Mouse (Mus musculus): Measurements from ENCODE around the gene Lrrc29. TPM values are rescaled to one million over a fixed set of nuclear protein-coding genes. Genes with fewer than 3 reads are reported as not detected.

Gene Lrrc29
- 0.16 TPM for polyA plus RNA-seq (2014; fragmentation: Illumina TruSeq; extraction: RNeasy Lipid Tissue Mini Kit (QIAGEN cat#74804); ENCODE audit: low read depth, low replicate concordance)

DNA sequence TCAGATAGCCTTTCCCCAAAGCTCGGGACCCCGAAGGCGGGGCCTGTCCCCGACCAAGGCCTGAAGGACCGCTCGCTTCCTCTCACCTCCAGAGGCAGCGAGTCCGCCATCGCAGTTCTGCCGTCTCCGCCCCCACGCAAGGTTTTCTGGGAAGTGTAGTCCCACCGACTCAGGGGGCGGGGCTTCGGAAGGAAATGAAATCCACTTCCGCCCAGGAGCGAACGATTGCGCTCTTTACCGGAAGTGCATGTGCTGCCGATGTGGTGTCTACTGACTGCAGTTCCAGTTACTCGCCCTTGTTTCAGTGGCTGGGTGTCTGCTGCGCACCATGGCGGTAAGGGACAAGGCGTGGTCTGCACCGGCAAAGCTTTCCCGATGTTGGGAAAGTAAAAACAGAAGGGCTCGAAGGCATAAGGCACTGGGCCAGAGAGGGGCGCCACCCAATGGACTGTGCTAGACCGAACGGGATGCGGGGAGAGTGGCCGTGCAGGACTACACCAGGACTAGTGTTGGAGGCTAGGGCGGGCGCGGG, at the start of gene Lrrc29, which contains the start of gene Tmem208:
Lrrc29 (minus strand) TSS at position 138 of the 532 bp plus-strand sequence.
Tmem208 (plus strand) TSS at position 214 of the 532 bp plus-strand sequence.

DNA sequence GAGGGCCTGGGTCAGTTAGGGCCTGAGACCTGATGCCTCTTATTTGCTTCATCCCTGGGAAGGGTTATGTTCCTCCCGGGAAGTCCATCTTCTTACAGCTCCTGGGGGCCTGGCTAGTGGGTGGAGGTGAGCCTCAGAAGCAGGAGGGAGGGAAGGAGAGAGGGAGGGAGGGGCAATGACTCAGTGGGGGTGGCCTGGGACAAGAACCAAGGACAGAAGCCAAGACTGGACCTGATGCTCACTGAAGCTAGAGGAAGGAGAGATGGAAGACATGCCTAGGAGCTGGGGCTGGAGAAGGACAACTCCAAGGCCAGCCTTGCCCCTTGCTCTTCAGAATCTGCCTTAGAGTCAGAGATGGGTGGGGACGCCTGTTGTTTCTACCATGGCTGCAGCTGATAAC, 47.0 kb upstream of the Lrrc29 start, which contains the start of gene Plekhg4:
Plekhg4 (plus strand) TSS at position 243 of the 400 bp plus-strand sequence.

DNA sequence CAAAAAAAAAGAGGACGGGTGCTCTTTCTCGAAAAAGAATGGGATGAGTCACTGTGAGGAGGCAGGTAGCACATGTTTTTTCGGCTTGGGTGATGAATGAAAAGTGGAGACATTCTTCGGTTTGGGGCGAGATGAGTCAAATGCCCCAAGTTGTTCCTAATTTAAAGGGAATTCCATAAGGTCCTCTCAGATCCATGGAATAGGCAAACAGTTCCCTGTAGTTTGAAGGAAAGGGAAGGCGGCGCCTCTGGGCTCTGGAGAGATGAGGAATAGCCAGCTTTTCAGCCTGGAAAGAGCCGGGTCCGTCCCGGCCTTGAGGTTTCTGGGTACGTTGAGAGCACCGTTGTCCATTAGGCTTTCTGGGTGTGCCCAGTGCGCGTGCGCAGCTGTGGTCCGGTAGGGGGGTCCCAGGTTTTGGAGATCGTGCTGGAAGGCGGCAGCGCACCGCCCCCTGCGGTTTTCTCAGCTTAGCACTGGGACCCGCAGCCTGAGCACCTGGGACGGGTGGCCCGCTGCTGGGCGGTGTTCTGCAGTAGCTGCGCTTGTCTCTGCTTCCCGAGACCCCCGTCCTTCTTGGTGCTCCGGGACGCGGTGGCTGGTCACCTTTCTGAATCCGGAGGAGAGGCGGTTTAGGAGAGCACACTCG, 22.5 kb upstream of the Lrrc29 start, which contains the start of gene Slc9a5:
Slc9a5 (plus strand) TSS at position 394 of the 646 bp plus-strand sequence.

DNA sequence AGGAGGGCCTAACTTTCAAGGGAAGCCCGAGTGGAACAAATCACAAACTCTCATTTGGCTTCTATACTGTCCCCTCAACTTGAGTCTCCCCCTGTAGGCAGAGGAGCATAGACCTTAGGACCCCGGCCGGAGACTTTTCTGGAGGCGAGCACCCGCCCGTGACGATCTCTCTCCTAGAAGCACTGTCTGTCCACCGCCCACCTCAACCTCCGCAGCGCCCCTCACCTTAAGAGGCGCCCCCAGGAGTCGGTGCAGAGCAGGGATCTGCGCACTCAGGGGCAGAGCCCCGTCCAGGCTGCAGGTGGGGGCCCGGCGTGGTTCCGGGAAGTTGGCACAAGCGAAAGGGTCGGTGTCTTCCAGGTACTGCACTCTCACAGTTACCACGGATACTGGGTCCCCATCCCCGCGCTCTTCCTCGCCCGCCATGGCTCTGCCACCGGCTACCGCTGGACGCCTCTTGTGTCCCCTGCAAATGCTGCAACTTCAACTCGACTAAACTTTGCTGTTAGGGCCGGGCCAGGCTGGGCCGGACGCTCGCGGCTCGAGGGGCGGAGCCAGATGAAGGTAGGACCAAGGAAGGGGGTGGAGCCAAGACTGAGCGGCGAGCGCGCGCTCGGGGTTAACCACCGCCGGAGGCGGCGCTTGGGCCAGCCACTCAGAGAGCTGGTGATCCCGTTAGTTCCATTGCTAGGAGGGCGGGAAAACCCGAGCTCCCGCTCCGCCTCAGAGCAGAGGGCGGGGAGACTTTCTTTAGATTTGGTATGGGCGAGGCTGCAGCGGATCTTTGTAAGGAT, 21.5 kb upstream of the Lrrc29 start, which contains the start of gene Fhod1:
Fhod1 (minus strand) TSS at position 526 of the 794 bp plus-strand sequence.

DNA sequence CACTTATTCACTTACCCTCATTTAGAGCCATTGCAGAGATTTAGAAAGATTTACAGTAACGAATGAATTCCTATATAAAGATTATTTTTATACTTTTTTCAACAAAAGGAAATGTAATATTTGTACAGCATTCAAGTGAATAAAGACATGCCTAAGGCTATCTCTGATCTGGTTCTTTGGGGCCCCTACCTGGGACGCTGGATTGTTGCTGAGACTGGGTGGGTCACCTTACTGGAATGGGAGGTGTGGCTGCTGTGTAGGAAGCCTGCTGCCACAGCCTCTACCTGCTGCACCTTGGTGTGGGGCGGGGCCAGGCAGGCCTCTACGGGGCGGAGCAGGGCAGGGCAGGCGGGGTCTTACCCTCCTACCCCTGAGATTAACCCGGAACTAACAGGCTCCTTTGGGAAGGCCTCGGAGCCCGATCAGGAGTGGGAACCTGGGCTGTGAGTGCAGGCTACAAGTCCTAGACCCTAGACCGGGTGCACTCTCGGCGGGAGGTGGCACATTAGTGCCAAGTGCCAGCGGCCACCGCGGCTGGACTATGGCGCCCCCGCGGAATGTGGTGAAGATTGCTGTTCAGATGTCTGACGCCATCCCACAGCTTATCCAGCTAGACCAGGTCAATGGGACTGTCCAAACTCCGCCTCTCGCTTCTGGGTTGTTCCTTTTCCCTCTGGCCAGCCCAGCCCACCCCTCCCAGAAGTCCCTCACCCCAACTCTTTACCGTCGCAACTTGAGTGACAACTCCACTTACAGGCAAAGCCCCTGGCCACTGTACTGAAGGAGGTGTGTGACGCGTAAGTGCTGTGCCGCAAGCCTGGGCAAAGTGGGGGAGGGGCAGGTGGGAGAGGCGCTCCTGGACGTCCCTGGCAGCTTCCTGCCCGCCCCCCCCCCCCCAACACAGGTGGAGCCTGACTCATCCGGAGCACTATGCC, 20.6 kb downstream of the Lrrc29 start, which contains the start of gene Elmo3:
Elmo3 (plus strand) TSS at position 391 of the 935 bp plus-strand sequence.

DNA sequence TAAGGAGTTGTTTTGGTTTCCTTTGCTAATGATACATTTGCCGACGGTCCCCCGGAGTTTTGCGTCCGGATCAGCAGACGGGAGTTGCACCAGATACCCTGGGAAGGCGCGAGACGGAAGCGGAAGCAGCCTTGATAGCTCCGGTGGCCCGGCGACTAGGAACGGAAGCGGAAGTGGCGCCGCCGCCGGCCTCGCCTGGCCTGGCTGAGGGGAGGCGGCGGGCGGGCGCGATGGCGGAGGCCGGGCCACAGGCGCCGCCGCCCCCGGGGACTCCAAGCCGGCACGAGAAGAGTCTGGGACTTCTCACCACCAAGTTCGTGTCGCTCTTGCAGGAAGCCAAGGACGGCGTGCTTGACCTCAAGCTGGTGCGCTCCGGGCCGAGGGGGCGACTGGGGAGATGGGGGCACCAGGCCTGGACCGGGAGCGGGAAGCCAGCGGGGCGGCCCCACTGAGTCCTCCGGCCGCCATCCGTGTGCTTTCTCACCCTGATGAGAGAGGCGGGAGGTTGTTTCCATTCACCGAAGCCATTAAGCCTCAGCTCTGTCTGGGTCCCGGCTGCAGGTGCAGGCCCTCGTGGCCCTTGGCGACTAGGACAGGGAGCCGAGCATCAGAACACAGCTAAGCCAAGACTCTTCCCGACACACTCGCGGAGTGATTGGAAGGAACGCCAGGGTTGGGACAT, 28.4 kb downstream of the Lrrc29 start, which contains the start of gene E2f4:
E2f4 (plus strand) TSS at position 153 of the 682 bp plus-strand sequence.

DNA sequence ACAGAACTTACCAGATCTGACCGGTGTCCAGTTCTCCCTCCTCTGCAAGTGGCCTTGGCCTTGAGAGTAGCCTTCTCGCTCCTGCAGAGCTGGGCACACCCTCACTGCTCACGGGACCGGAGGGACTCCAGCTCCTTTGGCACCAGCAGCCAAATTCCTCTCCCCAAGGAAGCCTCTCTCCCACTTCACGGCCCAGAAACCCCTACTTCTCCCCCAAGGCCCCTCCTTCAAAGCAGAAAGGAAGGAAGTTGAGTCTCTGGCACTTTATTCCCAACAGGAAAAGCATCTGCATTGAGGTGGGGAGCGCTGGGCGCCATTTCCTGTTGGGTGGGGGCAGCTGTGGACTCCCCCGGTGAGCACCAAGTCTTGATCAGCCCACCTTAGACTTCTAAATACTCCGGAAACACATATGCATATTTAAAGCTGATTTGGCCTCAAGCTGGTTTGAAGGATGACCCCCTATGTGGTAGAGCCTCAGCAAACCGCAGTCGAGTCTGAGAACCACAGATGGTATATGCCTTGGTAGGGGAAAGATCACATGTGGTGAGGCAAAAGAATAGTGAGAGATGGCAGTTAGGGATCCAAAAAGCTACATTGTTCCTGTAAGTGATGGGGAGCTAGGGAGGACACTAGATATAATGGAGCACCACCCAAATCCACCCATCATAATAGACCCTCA, 30.0 kb downstream of the Lrrc29 start, which contains the start of gene Exoc3l:
Exoc3l (minus strand) TSS at position 207 of the 679 bp plus-strand sequence.

DNA sequence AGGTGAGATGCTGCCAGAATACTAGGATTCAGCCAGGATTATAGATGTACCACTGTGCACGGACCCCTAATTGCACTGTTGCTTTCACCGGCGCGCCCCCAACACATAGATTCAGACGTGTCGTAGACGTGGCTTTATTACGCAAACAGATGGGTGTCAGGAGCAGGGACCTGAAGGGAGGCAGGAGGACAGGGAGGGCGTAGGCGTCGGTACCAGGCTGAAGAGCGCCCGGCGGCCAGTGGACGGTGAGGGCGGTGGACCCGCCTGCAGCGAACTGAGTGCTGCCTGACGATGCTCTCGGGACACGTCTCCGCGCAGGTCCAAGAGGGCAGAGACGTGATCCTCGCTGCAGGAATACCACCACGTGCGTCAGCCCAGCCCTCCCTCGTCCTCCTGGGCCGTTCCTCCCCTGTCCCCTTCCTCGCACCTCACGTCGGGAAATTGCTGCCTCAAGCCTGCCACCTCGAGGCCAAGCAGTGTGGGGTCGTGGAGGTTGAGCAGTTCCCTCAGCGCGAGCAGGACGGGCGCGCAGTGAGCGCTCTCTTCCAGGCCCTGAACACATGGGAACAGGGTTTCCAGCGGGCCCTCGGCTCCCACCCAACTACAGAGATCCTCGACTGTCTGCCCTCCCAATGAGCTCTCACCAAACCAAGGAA, 36.1 kb downstream of the Lrrc29 start, which contains the start of gene 4931428F04Rik:
4931428F04Rik (minus strand) TSS at position 60 of the 656 bp plus-strand sequence.

DNA sequence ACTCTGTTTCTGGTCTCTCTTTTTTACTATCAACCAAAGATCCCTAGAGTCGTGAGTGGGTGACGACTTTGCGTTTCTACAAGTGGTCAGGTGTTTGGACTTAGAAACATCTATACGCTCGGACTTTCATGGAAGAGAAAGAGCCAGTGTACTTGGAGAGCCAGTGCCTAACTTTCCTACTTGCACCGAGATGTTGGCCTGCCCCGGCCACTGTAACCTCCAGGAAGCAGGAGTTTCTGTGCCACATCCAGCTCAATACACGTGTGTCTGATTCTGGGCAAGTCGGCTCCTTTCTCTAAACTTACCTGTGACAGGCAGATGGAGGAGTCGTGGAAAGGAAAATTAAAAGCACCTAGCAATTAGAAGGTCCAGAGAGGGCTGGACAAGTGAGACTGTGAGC, 50.2 kb downstream of the Lrrc29 start, which contains the start of gene Nol3:
Nol3 (plus strand) TSS at position 301 of the 400 bp plus-strand sequence.

DNA sequence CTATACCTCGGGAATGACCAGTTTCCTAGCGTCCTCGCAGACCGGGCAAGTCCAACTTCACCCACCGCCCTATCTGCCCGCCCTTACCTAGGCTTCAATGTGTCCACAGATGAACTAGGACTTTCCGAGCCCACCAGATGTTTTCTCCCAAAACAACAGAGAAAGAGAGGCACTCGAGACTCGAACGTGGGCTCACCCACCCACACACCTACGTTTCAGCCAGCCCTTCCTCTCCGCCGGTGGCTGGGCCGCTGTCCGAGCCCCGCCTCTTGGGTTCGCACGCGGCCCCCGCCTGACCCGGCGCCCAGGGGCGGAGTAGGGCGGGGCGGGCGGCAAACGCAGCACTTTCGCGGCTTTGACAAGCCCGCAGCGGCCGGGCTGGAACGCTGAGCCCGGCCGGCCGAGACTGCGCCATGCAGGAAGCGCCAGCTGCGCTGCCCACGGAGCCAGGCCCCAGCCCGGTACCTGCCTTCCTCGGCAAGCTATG, 56.6 kb downstream of the Lrrc29 start, which contains the start of gene Hsf4:
Hsf4 (plus strand) TSS at position 341 of the 487 bp plus-strand sequence.

DNA sequence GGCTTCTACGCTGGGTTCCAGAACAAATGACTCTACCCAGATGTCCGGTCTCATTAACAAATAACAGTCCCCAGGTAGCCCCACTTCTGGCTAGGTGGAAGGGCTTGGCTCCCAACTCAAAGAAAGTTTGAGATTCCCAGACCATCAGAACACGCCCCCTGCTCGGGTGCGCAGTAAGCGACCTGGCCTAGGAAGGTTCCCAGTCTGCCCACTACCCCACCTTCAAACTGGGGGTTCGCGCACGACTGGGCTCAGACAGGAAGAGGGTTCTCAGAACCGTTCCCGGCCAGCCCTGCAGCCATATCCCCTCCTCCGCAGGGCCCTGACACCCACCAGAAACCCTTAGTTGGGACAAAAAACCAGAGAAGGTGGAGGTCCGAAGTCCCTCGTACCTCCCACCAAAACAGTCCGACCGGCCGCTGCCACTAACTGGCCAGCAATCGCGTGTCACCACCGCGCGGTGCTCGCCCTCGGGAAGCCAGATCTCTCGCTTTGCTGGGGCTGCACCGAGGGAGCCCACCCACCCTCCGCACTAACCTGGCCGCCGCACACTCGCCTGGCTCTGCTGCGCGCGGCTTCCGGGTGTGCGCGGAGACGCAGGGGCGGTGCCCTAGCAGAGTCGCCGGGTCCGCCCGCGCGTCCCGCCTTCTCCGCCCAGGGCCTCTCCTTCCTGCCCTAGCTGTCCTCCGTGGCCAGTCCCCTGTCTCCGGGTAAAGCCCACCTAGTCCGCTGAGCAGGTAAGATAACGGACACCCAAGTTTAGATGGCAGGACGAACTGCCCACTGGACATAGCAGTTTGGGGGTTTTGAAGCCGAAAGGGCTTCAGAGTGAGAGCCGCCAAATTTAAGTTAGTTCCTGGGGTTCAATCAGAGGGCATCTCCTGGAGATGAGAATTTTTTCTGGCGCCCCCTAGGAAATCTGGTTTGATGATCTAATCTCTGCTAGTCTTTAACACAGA, 61.8 kb downstream of the Lrrc29 start, which contains the start of the genes Tradd and Fbxl8:
Tradd (minus strand) TSS at position 586 of the 959 bp plus-strand sequence.
Fbxl8 (plus strand) TSS at position 625 of the 959 bp plus-strand sequence.

Other genes with a start within 250 kb of the Lrrc29 start
- not detected for gene Ces3b, start 242.5 kb downstream of the Lrrc29 start, polyA plus RNA-seq (2014; fragmentation: Illumina TruSeq; extraction: RNeasy Lipid Tissue Mini Kit (QIAGEN cat#74804); ENCODE audit: low read depth, low replicate concordance)
- gene Ces4a, start 194.5 kb downstream of the Lrrc29 start, polyA plus RNA-seq (2014; fragmentation: Illumina TruSeq; extraction: RNeasy Lipid Tissue Mini Kit (QIAGEN cat#74804); ENCODE audit: low read depth, low replicate concordance): not detected
- gene Cbfb, start 155.6 kb downstream of the Lrrc29 start, polyA plus RNA-seq (2014; fragmentation: Illumina TruSeq; extraction: RNeasy Lipid Tissue Mini Kit (QIAGEN cat#74804); ENCODE audit: low read depth, low replicate concordance): 50.5 TPM
- gene D230025D16Rik, start 101.1 kb downstream of the Lrrc29 start, polyA plus RNA-seq (2014; fragmentation: Illumina TruSeq; extraction: RNeasy Lipid Tissue Mini Kit (QIAGEN cat#74804); ENCODE audit: low read depth, low replicate concordance): 33.1 TPM
- 0.81 TPM for gene B3gnt9, start 71.1 kb downstream of the Lrrc29 start, polyA plus RNA-seq (2014; fragmentation: Illumina TruSeq; extraction: RNeasy Lipid Tissue Mini Kit (QIAGEN cat#74804); ENCODE audit: low read depth, low replicate concordance)
- gene Tradd, start 61.7 kb downstream of the Lrrc29 start, polyA plus RNA-seq (2014; fragmentation: Illumina TruSeq; extraction: RNeasy Lipid Tissue Mini Kit (QIAGEN cat#74804); ENCODE audit: low read depth, low replicate concordance): 0.69 TPM
- not detected for gene Fbxl8, start 61.6 kb downstream of the Lrrc29 start, polyA plus RNA-seq (2014; fragmentation: Illumina TruSeq; extraction: RNeasy Lipid Tissue Mini Kit (QIAGEN cat#74804); ENCODE audit: low read depth, low replicate concordance)
- not detected for gene Hsf4, start 56.5 kb downstream of the Lrrc29 start, polyA plus RNA-seq (2014; fragmentation: Illumina TruSeq; extraction: RNeasy Lipid Tissue Mini Kit (QIAGEN cat#74804); ENCODE audit: low read depth, low replicate concordance)
- gene Nol3, start 50.1 kb downstream of the Lrrc29 start, polyA plus RNA-seq (2014; fragmentation: Illumina TruSeq; extraction: RNeasy Lipid Tissue Mini Kit (QIAGEN cat#74804); ENCODE audit: low read depth, low replicate concordance): 1.5 TPM
- gene 4931428F04Rik, start 36.4 kb downstream of the Lrrc29 start, polyA plus RNA-seq (2014; fragmentation: Illumina TruSeq; extraction: RNeasy Lipid Tissue Mini Kit (QIAGEN cat#74804); ENCODE audit: low read depth, low replicate concordance): 0.28 TPM
- gene Exoc3l, start 30.2 kb downstream of the Lrrc29 start, polyA plus RNA-seq (2014; fragmentation: Illumina TruSeq; extraction: RNeasy Lipid Tissue Mini Kit (QIAGEN cat#74804); ENCODE audit: low read depth, low replicate concordance): not detected
- 4.1 TPM for gene E2f4, start 28.6 kb downstream of the Lrrc29 start, polyA plus RNA-seq (2014; fragmentation: Illumina TruSeq; extraction: RNeasy Lipid Tissue Mini Kit (QIAGEN cat#74804); ENCODE audit: low read depth, low replicate concordance)
- 4.1 TPM for gene Elmo3, start 20.7 kb downstream of the Lrrc29 start, polyA plus RNA-seq (2014; fragmentation: Illumina TruSeq; extraction: RNeasy Lipid Tissue Mini Kit (QIAGEN cat#74804); ENCODE audit: low read depth, low replicate concordance)
- 10.8 TPM for gene Tmem208, start 76 bp upstream of the Lrrc29 start, polyA plus RNA-seq (2014; fragmentation: Illumina TruSeq; extraction: RNeasy Lipid Tissue Mini Kit (QIAGEN cat#74804); ENCODE audit: low read depth, low replicate concordance)
- 0.28 TPM for gene Fhod1, start 21.7 kb upstream of the Lrrc29 start, polyA plus RNA-seq (2014; fragmentation: Illumina TruSeq; extraction: RNeasy Lipid Tissue Mini Kit (QIAGEN cat#74804); ENCODE audit: low read depth, low replicate concordance)
- gene Slc9a5, start 22.6 kb upstream of the Lrrc29 start, polyA plus RNA-seq (2014; fragmentation: Illumina TruSeq; extraction: RNeasy Lipid Tissue Mini Kit (QIAGEN cat#74804); ENCODE audit: low read depth, low replicate concordance): not detected
- not detected for gene Plekhg4, start 47.0 kb upstream of the Lrrc29 start, polyA plus RNA-seq (2014; fragmentation: Illumina TruSeq; extraction: RNeasy Lipid Tissue Mini Kit (QIAGEN cat#74804); ENCODE audit: low read depth, low replicate concordance)
- gene Kctd19, start 87.2 kb upstream of the Lrrc29 start, polyA plus RNA-seq (2014; fragmentation: Illumina TruSeq; extraction: RNeasy Lipid Tissue Mini Kit (QIAGEN cat#74804); ENCODE audit: low read depth, low replicate concordance): not detected
- not detected for gene Lrrc36, start 87.3 kb upstream of the Lrrc29 start, polyA plus RNA-seq (2014; fragmentation: Illumina TruSeq; extraction: RNeasy Lipid Tissue Mini Kit (QIAGEN cat#74804); ENCODE audit: low read depth, low replicate concordance)
- gene Tppp3, start 145.2 kb upstream of the Lrrc29 start, polyA plus RNA-seq (2014; fragmentation: Illumina TruSeq; extraction: RNeasy Lipid Tissue Mini Kit (QIAGEN cat#74804); ENCODE audit: low read depth, low replicate concordance): not detected
- gene Zdhhc1, start 170.6 kb upstream of the Lrrc29 start, polyA plus RNA-seq (2014; fragmentation: Illumina TruSeq; extraction: RNeasy Lipid Tissue Mini Kit (QIAGEN cat#74804); ENCODE audit: low read depth, low replicate concordance): 2.7 TPM
- gene Hsd11b2, start 192.5 kb upstream of the Lrrc29 start, polyA plus RNA-seq (2014; fragmentation: Illumina TruSeq; extraction: RNeasy Lipid Tissue Mini Kit (QIAGEN cat#74804); ENCODE audit: low read depth, low replicate concordance): 39.1 TPM
- gene Atp6v0d1, start 239.8 kb upstream of the Lrrc29 start, polyA plus RNA-seq (2014; fragmentation: Illumina TruSeq; extraction: RNeasy Lipid Tissue Mini Kit (QIAGEN cat#74804); ENCODE audit: low read depth, low replicate concordance): 30.4 TPM

Measured in kidney, adult 10 weeks (tissue).